Mouse (Mus musculus) central nervous system, embryonic 18 days (tissue): ENCODE data around the gene Slc1a6. TPM values are rescaled to one million over a fixed set of nuclear protein-coding genes. Genes with fewer than 3 reads are reported as not detected.

Experiments
- polyA plus RNA-seq: library from polyadenylated mRNA; depleted of rRNA; stranded (reverse); fragments of >200 nt; gene quantifications from 2 replicates; pipeline ENCODE4 v1.2.3, GENCODE M21; 2012; rRNA removed

The Slc1a6 gene
- polyA plus RNA-seq, result 28.6 and 31.3 TPM in 2 replicates

GRCm38 (mm10) chr10:78779981-78780651, at the start of gene Slc1a6:
Gene Slc1a6 (plus strand): TSS chr10:78780496.

GRCm38 (mm10) chr10:78752452-78753191, 27.7 kb upstream of the Slc1a6 start, which contains the start of gene Ccdc105:
Gene Ccdc105 (minus strand): TSS chr10:78753065.

GRCm38 (mm10) chr10:78852066-78852465, 71.8 kb downstream of the Slc1a6 start, which contains the start of gene Olfr1356:
Gene Olfr1356 (minus strand): TSS chr10:78852166.

Other genes starting within 250 kb of the Slc1a6 start
- gene Ilvbl, start 206.2 kb upstream of the Slc1a6 start, polyA plus RNA-seq, result 52.0 and 57.1 TPM in 2 replicates
- 4.5 and 5.3 TPM in 2 replicates for gene Syde1, start 188.5 kb upstream of the Slc1a6 start, polyA plus RNA-seq
- gene Olfr1357, start 162.4 kb upstream of the Slc1a6 start, polyA plus RNA-seq, result not detected in 2 replicates
- gene Casp14, start 62.2 kb upstream of the Slc1a6 start, polyA plus RNA-seq, result not detected in 2 replicates
- gene Ccdc105, start 27.4 kb upstream of the Slc1a6 start, polyA plus RNA-seq, result 0.04 and 0.05 TPM in 2 replicates
- not detected in 2 replicates for gene Olfr1356, start 71.7 kb downstream of the Slc1a6 start, polyA plus RNA-seq
- not detected in 2 replicates for gene Olfr1355, start 95.0 kb downstream of the Slc1a6 start, polyA plus RNA-seq
- not detected in 2 replicates for gene Olfr1354, start 132.7 kb downstream of the Slc1a6 start, polyA plus RNA-seq
- gene Olfr8, start 170.1 kb downstream of the Slc1a6 start, polyA plus RNA-seq, result not detected in 2 replicates
- gene Olfr1353, start 182.8 kb downstream of the Slc1a6 start, polyA plus RNA-seq, result not detected in 2 replicates
- gene Olfr1352, start 200.6 kb downstream of the Slc1a6 start, polyA plus RNA-seq, result not detected in 2 replicates
- gene Olfr1351, start 232.0 kb downstream of the Slc1a6 start, polyA plus RNA-seq, result not detected in 2 replicates
- not detected in 2 replicates for gene Olfr57, start 248.2 kb downstream of the Slc1a6 start, polyA plus RNA-seq